Mouse (Mus musculus) left cerebral cortex, adult 18-20 months (tissue): ENCODE results near the gene Pgm2. TPM values are rescaled to one million over a fixed set of nuclear protein-coding genes. Genes with fewer than 3 reads are reported as not detected.

ENCODE experiments used
- DNase-seq, 2 experiments: peaks; one replicate each; pipeline ENCODE4 v3.0.0; 2021 to 2022; ENCODE audit warnings: low spot score in 2 of 2, mixed read lengths in 1 of 2
- long read RNA-seq, 2 experiments: library from polyadenylated mRNA; stranded (forward); transcript quantifications; one replicate each; pipeline ENCODE4 v2.0.0; 2021
- total RNA-seq, 2 experiments: library from RNA; stranded (reverse); gene quantifications; 2 replicates each; pipeline ENCODE4 v1.2.3; 2021

Pgm2 gene
- total RNA-seq, result 10 to 100 TPM in 1 of 2 experiments, 1 to 10 TPM in 1; 9.7 to 12.4 TPM
- long read RNA-seq, experiment 1, transcript Pgm2-201 (14 exons, 2,369 nt), result major isoform, 11 of 18 reads
- long read RNA-seq, experiment 1, partial matches to known transcripts, result 0 of 18 reads
- long read RNA-seq, experiment 1, other reads (novel, unspliced or antisense), result 7 of 18 reads
- long read RNA-seq, experiment 2, transcript Pgm2-201 (14 exons, 2,369 nt), result major isoform, 9 of 13 reads
- long read RNA-seq, experiment 2, partial matches to known transcripts, result 2 of 13 reads
- long read RNA-seq, experiment 2, other reads (novel, unspliced or antisense), result 2 of 13 reads

- peak; percentile 79 to 86 for DNase-seq
Measured at GRCm38 (mm10) chr5:64092748-64093292, at the start of gene Pgm2. TSS of gene Pgm2 (plus strand) at chr5:64092950.

- no peak for DNase-seq
Measured at GRCm38 (mm10) chr5:64043694-64044453, 48.9 kb upstream of the Pgm2 start.

- peak; percentile 52 to 58 for DNase-seq
Measured at GRCm38 (mm10) chr5:64044790-64045189, 48.0 kb upstream of the Pgm2 start.

- peak; percentile 19 to 33 for DNase-seq
Measured at GRCm38 (mm10) chr5:64045502-64045901, 47.2 kb upstream of the Pgm2 start.

- DNase-seq, result no peak
Measured at GRCm38 (mm10) chr5:64046995-64047394, 45.8 kb upstream of the Pgm2 start.

GRCm38 (mm10) chr5:64047921-64048320 is 44.8 kb upstream of the Pgm2 start:
- no peak for DNase-seq

GRCm38 (mm10) chr5:64048605-64049004 is 44.1 kb upstream of the Pgm2 start:
- no peak for DNase-seq

- no peak for DNase-seq
Measured at GRCm38 (mm10) chr5:64049256-64049655, 43.5 kb upstream of the Pgm2 start.

- DNase-seq, result no peak
Measured at GRCm38 (mm10) chr5:64053010-64053409, 39.7 kb upstream of the Pgm2 start.

GRCm38 (mm10) chr5:64056210-64056609 is 36.5 kb upstream of the Pgm2 start:
- no peak for DNase-seq

GRCm38 (mm10) chr5:64060881-64061280 is 31.9 kb upstream of the Pgm2 start:
- no peak for DNase-seq

- no peak for DNase-seq
Measured at GRCm38 (mm10) chr5:64061643-64062042, 31.1 kb upstream of the Pgm2 start.

- DNase-seq, result peak in 1 of 2 experiments; percentile 17
Measured at GRCm38 (mm10) chr5:64062882-64063621, 29.7 kb upstream of the Pgm2 start.

GRCm38 (mm10) chr5:64063622-64064355 is 29.0 kb upstream of the Pgm2 start:
- peak in 1 of 2 experiments; percentile 14 for DNase-seq

- DNase-seq, result peak in 1 of 2 experiments; percentile 23
Measured at GRCm38 (mm10) chr5:64064401-64064800, 28.3 kb upstream of the Pgm2 start.

- no peak for DNase-seq
Measured at GRCm38 (mm10) chr5:64065497-64066046, 27.2 kb upstream of the Pgm2 start.

GRCm38 (mm10) chr5:64066159-64066558 is 26.6 kb upstream of the Pgm2 start:
- DNase-seq, result no peak

GRCm38 (mm10) chr5:64067576-64067975 is 25.2 kb upstream of the Pgm2 start:
- no peak for DNase-seq

GRCm38 (mm10) chr5:64070081-64070673 is 22.6 kb upstream of the Pgm2 start:
- peak; percentile 18 to 23 for DNase-seq
